Mouse (Mus musculus): ENCODE data around the gene Tmem131. TPM values are rescaled to one million over a fixed set of nuclear protein-coding genes. Genes with fewer than 3 reads are reported as not detected.

Tmem131 gene
- total RNA-seq (2015; ENCODE audit: low replicate concordance) (214 and 220 TPM in 2 replicates), total RNA-seq (2017; ENCODE audit: low replicate concordance) (159 and 168 TPM in 2 replicates)

GRCm38 (mm10) chr1:36943653-36944052, at the start of gene Tmem131:
Gene Tmem131, minus strand, starts transcription at chr1:36943666.
- peak; percentile 67 for ATAC-seq (replicated peaks; ENCODE audit: low FRiP score, poor library complexity, severe bottlenecking)

- ATAC-seq (replicated peaks; ENCODE audit: low FRiP score, poor library complexity, severe bottlenecking) = no peak
Observed at GRCm38 (mm10) chr1:36988561-36988960, 45.1 kb upstream of the Tmem131 start.

- ATAC-seq (replicated peaks; ENCODE audit: low FRiP score, poor library complexity, severe bottlenecking) = no peak
Observed at GRCm38 (mm10) chr1:36988161-36988560, 44.7 kb upstream of the Tmem131 start.

GRCm38 (mm10) chr1:36987172-36988148, 44.0 kb upstream of the Tmem131 start:
- ATAC-seq (replicated peaks; ENCODE audit: low FRiP score, poor library complexity, severe bottlenecking) = no peak

- ATAC-seq (replicated peaks; ENCODE audit: low FRiP score, poor library complexity, severe bottlenecking) = no peak
Observed at GRCm38 (mm10) chr1:36986396-36987160, 43.1 kb upstream of the Tmem131 start.

GRCm38 (mm10) chr1:36985896-36986295, 42.4 kb upstream of the Tmem131 start:
- ATAC-seq (replicated peaks; ENCODE audit: low FRiP score, poor library complexity, severe bottlenecking) = no peak

- ATAC-seq (replicated peaks; ENCODE audit: low FRiP score, poor library complexity, severe bottlenecking) = no peak
Observed at GRCm38 (mm10) chr1:36984406-36984805, 40.9 kb upstream of the Tmem131 start.

- no peak for ATAC-seq (replicated peaks; ENCODE audit: low FRiP score, poor library complexity, severe bottlenecking)
Observed at GRCm38 (mm10) chr1:36983754-36984153, 40.3 kb upstream of the Tmem131 start.

GRCm38 (mm10) chr1:36982191-36982961, 38.9 kb upstream of the Tmem131 start:
- no peak for ATAC-seq (replicated peaks; ENCODE audit: low FRiP score, poor library complexity, severe bottlenecking)

- no peak for ATAC-seq (replicated peaks; ENCODE audit: low FRiP score, poor library complexity, severe bottlenecking)
Observed at GRCm38 (mm10) chr1:36976770-36977169, 33.3 kb upstream of the Tmem131 start.

- no peak for ATAC-seq (replicated peaks; ENCODE audit: low FRiP score, poor library complexity, severe bottlenecking)
Observed at GRCm38 (mm10) chr1:36970918-36971617, 27.6 kb upstream of the Tmem131 start.

- no peak for ATAC-seq (replicated peaks; ENCODE audit: low FRiP score, poor library complexity, severe bottlenecking)
Observed at GRCm38 (mm10) chr1:36965831-36966230, 22.4 kb upstream of the Tmem131 start.

- ATAC-seq (replicated peaks; ENCODE audit: low FRiP score, poor library complexity, severe bottlenecking) = no peak
Observed at GRCm38 (mm10) chr1:36962379-36963176, 19.1 kb upstream of the Tmem131 start.

- ATAC-seq (replicated peaks; ENCODE audit: low FRiP score, poor library complexity, severe bottlenecking) = no peak
Observed at GRCm38 (mm10) chr1:36960509-36961222, 17.2 kb upstream of the Tmem131 start.

GRCm38 (mm10) chr1:36949591-36950184, 6.2 kb upstream of the Tmem131 start:
- ATAC-seq (replicated peaks; ENCODE audit: low FRiP score, poor library complexity, severe bottlenecking) = peak; percentile 49; the same call in 1 of the 2 replicates

- ATAC-seq (replicated peaks; ENCODE audit: low FRiP score, poor library complexity, severe bottlenecking) = no peak
Observed at GRCm38 (mm10) chr1:36947448-36947847, 4.0 kb upstream of the Tmem131 start.

- ATAC-seq (replicated peaks; ENCODE audit: low FRiP score, poor library complexity, severe bottlenecking) = no peak
Observed at GRCm38 (mm10) chr1:36940381-36940762, 3.1 kb downstream of the Tmem131 start.
